Mouse (Mus musculus) forebrain, embryonic 16.5 days (tissue): ENCODE measurements around the gene Plekha7. TPM values are rescaled to one million over a fixed set of nuclear protein-coding genes. Genes with fewer than 3 reads are reported as not detected.

Experiments used
- ATAC-seq: fragments of 200-750 bp; cut with Nextera tagmentation; 2 replicates; pipeline ENCODE4 v1.8.0; 2017; ENCODE audit warnings: mild to moderate bottlenecking, moderate library complexity
- H3K27ac ChIP-seq: fragments of 300-500 bp; sonication (generic); 2 replicates; pipeline ENCODE4 v1.5.1; 2014; ENCODE audit warnings: low read length, control low read depth
- H3K27me3 ChIP-seq: fragments of 300-500 bp; sonication (generic); replicated peaks from 2 replicates; pipeline ENCODE4 v1.6.1; 2014; ENCODE audit warnings: low read length; ENCODE audit not compliant: control insufficient read depth, insufficient read depth
- H3K36me3 ChIP-seq: fragments of 300-500 bp; sonication (generic); 2 replicates; pipeline ENCODE4 v1.6.1; 2014; ENCODE audit not compliant: control insufficient read depth, insufficient read depth
- H3K4me1 ChIP-seq: fragments of 300-500 bp; sonication (generic); replicated peaks from 2 replicates; pipeline ENCODE4 v1.6.1; 2014; ENCODE audit warnings: low read length; ENCODE audit not compliant: control insufficient read depth, insufficient read depth
- H3K4me2 ChIP-seq: fragments of 300-500 bp; sonication (generic); 2 replicates; pipeline ENCODE4 v1.6.1; 2014; ENCODE audit warnings: mild to moderate bottlenecking, low read length, control low read depth
- H3K4me3 ChIP-seq: fragments of 300-500 bp; sonication (generic); replicated peaks from 2 replicates; pipeline ENCODE4 v1.5.1; 2014; ENCODE audit warnings: mild to moderate bottlenecking, low read length, control low read depth
- H3K9ac ChIP-seq: fragments of 300-500 bp; sonication (generic); replicated peaks from 2 replicates; pipeline ENCODE4 v1.6.1; 2014; ENCODE audit warnings: low read depth, low read length, control low read depth
- H3K9me3 ChIP-seq: fragments of 300-500 bp; sonication (generic); 2 replicates; pipeline ENCODE4 v1.6.1; 2016; ENCODE audit warnings: low read length; ENCODE audit not compliant: control insufficient read depth
- WGBS: fragments of 180-500 bp; shearing (Covaris S2); extraction: QIAGEN DNeasy Blood & Tissue Kit; methylation state at CpG from one replicate; pipeline ENCODE4 v1.1.7; 2014; 5-methylcytosine and 5-hydroxymethylcytosine counted together
- polyA plus RNA-seq: library from polyadenylated mRNA; unstranded; fragments of >200 nt; fragmentation: Nextera tagmentation; extraction: Ambion mirVana; gene quantifications from 2 replicates; pipeline ENCODE4 v1.2.1, GENCODE M21; 2015

Gene Plekha7
- polyA plus RNA-seq, 1 experiment from 2014 or later, result 8.8 TPM

DNA sequence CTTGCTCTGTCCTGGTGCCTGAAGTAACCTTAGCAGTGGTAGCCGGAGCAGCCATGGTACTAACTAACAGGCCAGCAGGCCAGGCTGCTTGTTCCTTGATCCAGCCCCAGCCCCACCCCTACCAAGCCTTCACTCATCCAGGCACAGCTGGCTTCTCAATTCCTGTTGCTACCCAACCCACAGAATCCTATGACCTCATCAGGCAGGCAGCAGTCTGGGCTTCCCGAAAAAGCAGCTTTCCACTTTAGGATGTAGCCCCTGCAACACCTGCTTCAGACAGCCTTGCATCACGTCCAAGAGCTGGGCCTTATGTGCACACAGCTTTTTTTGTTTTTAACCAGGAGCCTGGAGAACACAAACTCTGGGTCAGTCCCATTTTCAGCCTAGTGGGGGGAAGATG is 117.0 kb downstream of the Plekha7 start:
- WGBS, result 9% methylated on average over 3 of the region's 3 CpGs
- no peaks in the 10 kb centered on the region for H3K36me3 ChIP-seq
- no peaks in the 10 kb centered on the region for H3K27me3 ChIP-seq
- H3K9ac ChIP-seq, result no peak overlapping the region
- peaks cover 18% of the 10 kb centered on the region for H3K4me1 ChIP-seq
- H3K9me3 ChIP-seq, result no peaks in the 10 kb centered on the region
- no peak overlapping the region for H3K27ac ChIP-seq
- no peak overlapping the region for H3K4me2 ChIP-seq
- ATAC-seq, result peak; percentile 64
- no peak overlapping the region for H3K4me3 ChIP-seq

DNA sequence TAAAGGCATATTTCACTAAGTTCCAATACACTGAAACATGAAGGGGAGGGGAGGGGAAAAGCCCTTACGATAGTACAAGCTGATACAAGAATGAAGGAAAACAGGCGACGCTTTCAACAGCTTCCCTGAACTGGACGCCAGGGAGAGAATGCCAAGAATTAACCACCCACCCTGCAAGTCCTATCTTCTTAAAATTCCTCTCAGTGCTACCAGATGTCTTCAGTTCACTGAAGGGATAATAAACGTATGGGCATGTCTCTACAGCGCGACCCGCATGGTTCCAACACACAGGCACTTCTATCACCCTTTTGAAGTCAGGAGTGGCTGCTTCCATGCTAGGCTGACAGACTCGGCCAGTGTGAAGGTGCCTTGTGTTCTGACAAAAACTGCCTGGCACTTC is 118.5 kb downstream of the Plekha7 start:
- H3K36me3 ChIP-seq, result no peaks in the 10 kb centered on the region
- no peaks in the 10 kb centered on the region for H3K27me3 ChIP-seq
- H3K4me3 ChIP-seq, result no peak overlapping the region
- H3K27ac ChIP-seq, result no peak overlapping the region
- 30% methylated on average over 9 of the region's 9 CpGs for WGBS
- H3K9me3 ChIP-seq, result no peaks in the 10 kb centered on the region
- no peak for ATAC-seq
- H3K9ac ChIP-seq, result no peak overlapping the region
- no peak overlapping the region for H3K4me2 ChIP-seq
- H3K4me1 ChIP-seq, result peaks cover 25% of the 10 kb centered on the region

- no peak overlapping the region for H3K4me2 ChIP-seq
- H3K4me1 ChIP-seq, result peaks cover 35% of the 10 kb centered on the region
- 88% methylated on average over 5 of the region's 5 CpGs for WGBS
- no peaks in the 10 kb centered on the region for H3K36me3 ChIP-seq
- H3K27me3 ChIP-seq, result no peaks in the 10 kb centered on the region
- H3K9ac ChIP-seq, result no peak overlapping the region
- H3K9me3 ChIP-seq, result no peaks in the 10 kb centered on the region
- no peak for ATAC-seq
- no peak overlapping the region for H3K27ac ChIP-seq
- H3K4me3 ChIP-seq, result no peak overlapping the region
Observed at GRCm38 (mm10) chr7:116188391-116188790, 119.8 kb downstream of the Plekha7 start.

DNA sequence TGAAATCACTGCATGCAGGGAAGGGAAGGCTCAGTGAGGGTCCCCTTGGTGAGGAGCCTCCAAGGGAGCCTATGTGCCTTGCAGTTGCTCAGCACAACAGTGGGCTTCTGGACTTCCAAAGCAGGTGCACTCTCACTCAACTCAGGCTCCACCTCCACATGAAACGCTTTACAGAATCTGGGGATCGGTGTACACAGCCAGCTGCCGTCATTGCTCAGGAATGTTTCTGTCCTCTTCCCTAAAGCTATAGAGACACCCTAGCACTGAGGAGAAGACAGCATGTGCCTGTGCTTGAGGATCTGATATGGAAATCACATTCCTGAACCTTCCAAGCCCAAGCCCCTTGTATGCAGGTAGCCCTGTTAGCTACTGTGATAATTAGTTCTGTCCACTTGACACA is 120.7 kb downstream of the Plekha7 start:
- Histone ChIP-seq H3K27ac (no peak overlapping the region), H3K9me3 (no peaks in the 10 kb centered on the region), H3K4me2 (no peak overlapping the region), H3K4me1 (peaks cover 35% of the 10 kb centered on the region), H3K36me3 (no peaks in the 10 kb centered on the region), H3K9ac (no peak overlapping the region), H3K27me3 (no peaks in the 10 kb centered on the region), H3K4me3 (no peak overlapping the region)
- WGBS, result 78% methylated on average over 3 of the region's 3 CpGs
- no peak for ATAC-seq

GRCm38 (mm10) chr7:116186847-116187246 is 121.3 kb downstream of the Plekha7 start:
- Histone ChIP-seq H3K9ac (no peak overlapping the region), H3K4me1 (peaks cover 35% of the 10 kb centered on the region), H3K27me3 (no peaks in the 10 kb centered on the region), H3K4me2 (no peak overlapping the region), H3K36me3 (no peaks in the 10 kb centered on the region), H3K27ac (no peak overlapping the region), H3K9me3 (no peaks in the 10 kb centered on the region), H3K4me3 (no peak overlapping the region)
- 85% methylated on average over 1 of the region's 1 CpGs for WGBS
- no peak for ATAC-seq

DNA sequence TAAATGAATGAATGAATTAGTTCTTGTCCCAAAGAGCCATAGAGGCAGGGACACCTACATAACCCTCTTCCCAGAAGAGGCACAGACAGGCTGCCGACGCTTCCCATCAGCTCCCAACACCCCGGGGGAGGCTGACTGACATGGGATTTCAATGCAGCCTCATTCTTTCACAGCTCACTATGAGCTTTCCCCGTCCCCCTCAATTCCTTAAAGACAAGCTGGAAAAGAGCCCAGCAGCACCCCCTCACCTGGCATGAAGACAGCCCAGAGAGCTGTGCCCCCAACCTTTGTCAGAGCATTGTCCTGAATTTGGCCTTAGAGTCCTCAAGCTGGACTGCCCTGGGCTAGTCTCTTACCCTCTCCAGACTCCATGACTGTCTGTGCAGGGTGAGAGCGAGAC is 122.0 kb downstream of the Plekha7 start:
- no peaks in the 10 kb centered on the region for H3K36me3 ChIP-seq
- no peaks in the 10 kb centered on the region for H3K9me3 ChIP-seq
- ATAC-seq, result no peak
- no peak overlapping the region for H3K9ac ChIP-seq
- no peak overlapping the region for H3K27ac ChIP-seq
- H3K27me3 ChIP-seq, result no peaks in the 10 kb centered on the region
- no peak overlapping the region for H3K4me3 ChIP-seq
- peaks cover 32% of the 10 kb centered on the region for H3K4me1 ChIP-seq
- no peak overlapping the region for H3K4me2 ChIP-seq
- 22% methylated on average over 5 of the region's 5 CpGs for WGBS

- Histone ChIP-seq H3K4me1 (peaks cover 25% of the 10 kb centered on the region), H3K27me3 (no peaks in the 10 kb centered on the region), H3K36me3 (no peaks in the 10 kb centered on the region), H3K9me3 (no peaks in the 10 kb centered on the region), H3K27ac (peak overlapping the region; percentile 34), H3K9ac (no peak overlapping the region), H3K4me3 (no peak overlapping the region), H3K4me2 (no peak overlapping the region; the same call in 1 of the 2 replicates)
- ATAC-seq, result peak; percentile 23; the same call in 1 of the 2 replicates
- 10% methylated on average over 11 of the region's 11 CpGs for WGBS
Observed at GRCm38 (mm10) chr7:116184358-116185057, 123.7 kb downstream of the Plekha7 start.

GRCm38 (mm10) chr7:116182451-116182850 is 125.7 kb downstream of the Plekha7 start:
- ATAC-seq, result no peak
- WGBS, result 95% methylated on average over 1 of the region's 1 CpGs
- Histone ChIP-seq H3K36me3 (no peaks in the 10 kb centered on the region), H3K4me2 (no peak overlapping the region), H3K4me3 (no peak overlapping the region), H3K4me1 (peaks cover 22% of the 10 kb centered on the region), H3K27ac (no peak overlapping the region), H3K27me3 (no peaks in the 10 kb centered on the region), H3K9ac (no peak overlapping the region), H3K9me3 (no peaks in the 10 kb centered on the region)

DNA sequence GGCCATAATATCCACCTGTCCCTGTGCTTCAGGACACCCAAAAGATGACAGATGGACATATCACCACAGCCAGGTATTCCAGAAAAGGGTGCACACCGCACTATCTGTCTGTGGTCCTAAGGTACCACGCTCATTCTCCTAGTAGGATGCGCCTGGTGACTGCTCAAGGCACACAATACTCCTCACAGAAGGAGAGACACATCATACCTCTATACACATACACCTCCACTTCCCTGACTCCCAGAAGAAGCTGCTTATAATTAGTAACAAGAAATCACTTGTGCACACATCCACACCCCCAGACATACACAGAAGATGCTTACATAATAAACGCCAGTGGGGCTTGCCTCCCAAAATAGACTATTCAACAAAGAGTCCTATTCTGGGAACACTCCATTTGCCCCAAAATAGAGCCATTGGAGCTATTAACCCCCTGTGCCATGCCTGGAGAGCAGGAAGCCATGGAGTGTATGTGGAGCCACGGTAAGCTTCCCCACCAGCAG is 126.7 kb downstream of the Plekha7 start:
- Histone ChIP-seq H3K4me3 (no peak overlapping the region), H3K36me3 (no peaks in the 10 kb centered on the region), H3K27me3 (no peaks in the 10 kb centered on the region), H3K4me2 (no peak overlapping the region), H3K4me1 (peaks cover 22% of the 10 kb centered on the region), H3K9ac (no peak overlapping the region), H3K9me3 (no peaks in the 10 kb centered on the region), H3K27ac (no peak overlapping the region)
- 78% methylated on average over 5 of the region's 5 CpGs for WGBS
- no peak for ATAC-seq
